Mouse (Mus musculus) CH12.LX (cell line): ENCODE measurements around the gene Lamc1. TPM values are rescaled to one million over a fixed set of nuclear protein-coding genes. Genes with fewer than 3 reads are reported as not detected.

ENCODE experiments used
- DNase-seq: peaks from one replicate; pipeline ENCODE4 v3.0.0-alpha.2; 2013; ENCODE audit errors: extremely low read depth
- H3K27ac ChIP-seq: 2 replicates; pipeline ENCODE4 v1.5.1; 2012; ENCODE audit warnings: low read depth, mild to moderate bottlenecking, control low read depth, moderate library complexity; ENCODE audit not compliant: insufficient read depth
- H3K27me3 ChIP-seq: replicated peaks from 2 replicates; pipeline ENCODE3; 2012; ENCODE audit warnings: inconsistent platforms
- H3K36me3 ChIP-seq, 2 experiments: replicated peaks in 1 of 2; 2 replicates each; pipeline versions ENCODE3 to v1.6.1; 2012; ENCODE audit warnings: inconsistent platforms in 1 of 2, low read length in 1 of 2, mild to moderate bottlenecking in 1 of 2, mixed read lengths in 1 of 2, moderate library complexity in 1 of 2; ENCODE audit not compliant: control insufficient read depth in 1 of 2, insufficient read depth in 1 of 2
- H3K4me1 ChIP-seq, 2 experiments: 2 replicates each; pipeline ENCODE4 v1.6.1; 2012; ENCODE audit warnings: inconsistent platforms in 1 of 2, moderate library complexity in 1 of 2; ENCODE audit not compliant: insufficient read depth in 2 of 2, control insufficient read depth in 1 of 2
- H3K4me2 ChIP-seq: 2 replicates; pipeline ENCODE4 v1.6.1; 2012; ENCODE audit warnings: low read depth, mild to moderate bottlenecking, control low read depth; ENCODE audit not compliant: poor library complexity, insufficient read depth, severe bottlenecking
- H3K4me3 ChIP-seq, 3 experiments: fragments of 150-350 bp in 1 of 3; sonication (generic) in 1 of 3; replicated peaks in 1 of 3; 2 replicates each; pipeline versions ENCODE3 to v1.5.1; 2011 to 2012; ENCODE audit warnings: low read depth in 2 of 3, low read length in 2 of 3, mild to moderate bottlenecking in 2 of 3, moderate library complexity in 2 of 3, control low read depth in 1 of 3, improper control_type of control experiment in 1 of 3, inconsistent platforms in 1 of 3, mixed read lengths in 1 of 3; ENCODE audit not compliant: poor library complexity in 1 of 3
- H3K79me2 ChIP-seq: replicated peaks from 2 replicates; pipeline ENCODE4 v1.6.1; 2012; ENCODE audit warnings: mild to moderate bottlenecking, moderate library complexity; ENCODE audit not compliant: control insufficient read depth, poor library complexity, insufficient read depth, severe bottlenecking; ENCODE audit errors: extremely low read depth
- H3K9ac ChIP-seq: 2 replicates; pipeline ENCODE4 v1.6.1; 2012; ENCODE audit warnings: low read depth, mild to moderate bottlenecking, control low read depth, moderate library complexity; ENCODE audit not compliant: insufficient read depth
- H3K9me3 ChIP-seq: replicated peaks from 2 replicates; pipeline ENCODE3; 2012; ENCODE audit warnings: low read length, inconsistent platforms, mixed read lengths
- CTCF ChIP-seq, 2 experiments: IDR thresholded peaks in 1 of 2; conservative IDR thresholded peaks in 1 of 2; 2 replicates each; pipeline ENCODE4 v1.5.1; 2011 to 2012; ENCODE audit warnings: low read depth in 2 of 2, low read length in 2 of 2, improper control_type of control experiment in 1 of 2, inconsistent platforms in 1 of 2, mild to moderate bottlenecking in 1 of 2, moderate library complexity in 1 of 2
- ETS1 ChIP-seq: conservative IDR thresholded peaks from 2 replicates; pipeline ENCODE4 v1.6.1; 2012; ENCODE audit warnings: low read depth, mild to moderate bottlenecking, inconsistent platforms, low read length, improper control_type of control experiment, moderate library complexity
- HCFC1 ChIP-seq: IDR thresholded peaks from 2 replicates; pipeline ENCODE4 v1.6.1; 2012; ENCODE audit warnings: low read depth, mild to moderate bottlenecking, inconsistent platforms, low read length, improper control_type of control experiment
- JUND ChIP-seq: conservative IDR thresholded peaks from 2 replicates; pipeline ENCODE4 v1.6.1; 2011; ENCODE audit warnings: low read depth, low read length, improper control_type of control experiment
- KAT2A ChIP-seq: IDR thresholded peaks from 2 replicates; pipeline ENCODE4 v1.6.1; 2012; ENCODE audit warnings: low read length, improper control_type of control experiment, inconsistent platforms; ENCODE audit not compliant: insufficient replicate concordance
- MAFK ChIP-seq: IDR thresholded peaks from 2 replicates; pipeline ENCODE4 v1.6.1; 2011; ENCODE audit warnings: low read length, improper control_type of control experiment; ENCODE audit not compliant: insufficient replicate concordance
- MAX ChIP-seq: IDR thresholded peaks from 2 replicates; pipeline ENCODE4 v1.6.1; 2011; ENCODE audit warnings: low read length, improper control_type of control experiment
- MEF2A ChIP-seq: IDR thresholded peaks from 2 replicates; pipeline ENCODE4 v1.6.1; 2014; ENCODE audit warnings: low read depth, mild to moderate bottlenecking, inconsistent platforms, low read length, improper control_type of control experiment, borderline replicate concordance
- NRF1 ChIP-seq: IDR thresholded peaks from 2 replicates; pipeline ENCODE4 v1.6.1; 2014; ENCODE audit warnings: low read depth, mild to moderate bottlenecking, inconsistent platforms, low read length, improper control_type of control experiment, moderate library complexity
- POLR2A ChIP-seq: IDR thresholded peaks from 2 replicates; pipeline ENCODE4 v1.6.1; 2011; ENCODE audit warnings: low read depth, mild to moderate bottlenecking, improper control_type of control experiment, low read length
- RCOR1 ChIP-seq: conservative IDR thresholded peaks from 2 replicates; pipeline ENCODE4 v1.6.1; 2012; ENCODE audit warnings: low read depth, mild to moderate bottlenecking, inconsistent platforms, low read length, improper control_type of control experiment
- SIN3A ChIP-seq: IDR thresholded peaks from 2 replicates; pipeline ENCODE4 v1.6.1; 2012; ENCODE audit warnings: low read length, improper control_type of control experiment, inconsistent platforms
- SMC3 ChIP-seq: IDR thresholded peaks from 2 replicates; pipeline ENCODE4 v1.6.1; 2011; ENCODE audit warnings: low read depth, low read length, improper control_type of control experiment
- TBP ChIP-seq: conservative IDR thresholded peaks from 2 replicates; pipeline ENCODE4 v1.6.1; 2011; ENCODE audit warnings: low read depth, low read length, improper control_type of control experiment
- TCF12 ChIP-seq: IDR thresholded peaks from 2 replicates; pipeline ENCODE4 v1.6.1; 2014; ENCODE audit warnings: low read depth, mild to moderate bottlenecking, inconsistent platforms, low read length, improper control_type of control experiment
- UBTF ChIP-seq: IDR thresholded peaks from 2 replicates; pipeline ENCODE4 v1.6.1; 2012; ENCODE audit warnings: low read depth, mild to moderate bottlenecking, inconsistent platforms, low read length, improper control_type of control experiment, moderate library complexity
- ZKSCAN1 ChIP-seq: IDR thresholded peaks from 2 replicates; pipeline ENCODE4 v1.6.1; 2012; ENCODE audit warnings: low read depth, inconsistent platforms, low read length, improper control_type of control experiment, borderline replicate concordance
- dilution Hi-C: fragments of 300-500 bp; cut with MboI; formaldehyde crosslinking; loops from 2 replicates; pipeline ENCODE4 v1.14.3; 2020; ENCODE audit warnings: low sequenced_read_pairs; ENCODE audit not compliant: extremely low pct_unique_long_range_greater_than_20kb, extremely low pct_ligation_motif_present
- in situ Hi-C: fragments of 300-500 bp; cut with MboI; formaldehyde crosslinking; loops from 3 replicates; pipeline ENCODE4 v1.14.3; 2019; ENCODE audit warnings: low sequenced_read_pairs, low pct_ligation_motif_present, low pct_unique_long_range_greater_than_20kb, mixed read lengths
- polyA plus RNA-seq: library from polyadenylated mRNA; unstranded; fragments of >175 nt; gene quantifications from 2 replicates; pipeline ENCODE4 v1.2.1, GENCODE M21; 2012; ENCODE audit warnings: low read depth; ENCODE audit not compliant: insufficient read length
- total RNA-seq, 2 experiments: library from RNA; depleted of rRNA; stranded (reverse); fragments of 300-350 nt in 1 of 2; fragments of >200 nt in 1 of 2; gene quantifications; 2 replicates each; pipeline ENCODE4 v1.2.3; 2012 to 2014

Gene Lamc1
- total and polyA plus RNA-seq, 3 experiments, result 5.7 to 16.7 (median 10.5) TPM

DNA sequence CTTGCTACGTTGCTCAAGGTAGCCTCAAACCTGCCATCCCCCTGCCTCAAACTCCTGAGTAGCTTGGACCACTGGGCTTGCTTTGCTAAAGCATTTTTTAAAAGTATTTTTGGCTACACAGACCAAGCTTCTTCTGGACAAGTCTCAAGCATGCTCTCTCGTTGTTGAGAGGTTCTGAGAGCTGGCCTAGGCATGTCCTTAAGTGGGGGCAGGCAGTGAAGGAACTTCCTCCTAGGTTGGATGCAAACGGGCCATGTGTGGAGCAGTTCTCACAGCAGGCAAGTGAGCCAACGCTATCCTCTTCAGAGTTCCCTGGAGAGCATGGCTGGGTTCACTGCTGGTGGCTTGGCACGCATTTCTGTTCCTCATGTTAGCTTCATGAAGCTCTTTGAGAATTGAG, 34.5 kb upstream of the Lamc1 start:
- in situ Hi-C loops, result no loop called here
- dilution Hi-C loops, result no loop called here

GRCm38 (mm10) chr1:153361926-153362325, 29.3 kb upstream of the Lamc1 start:
- Histone ChIP-seq H3K79me2 (no peaks in the 10 kb centered on the region), H3K9me3 (peaks cover 2% of the 10 kb centered on the region), H3K27me3 (no peaks in the 10 kb centered on the region), H3K4me1 (peaks cover 2 to 3% of the 10 kb centered on the region in 2 experiments; a peak in 3 of 4 replicates), H3K4me2 (no peak overlapping the region), H3K27ac (no peak overlapping the region), H3K4me3 (no peak overlapping the region), H3K9ac (no peak overlapping the region), H3K36me3 (no peaks in the 10 kb centered on the region)
- no peak for DNase-seq
- dilution Hi-C loops, result no loop called here
- TF ChIP-seq HCFC1 (no peak), JUND (no peak), SMC3 (no peak), MAX (no peak), RCOR1 (no peak), TBP (no peak), KAT2A (no peak), SIN3A (no peak), UBTF (no peak), ZKSCAN1 (no peak), POLR2A (no peak), MAFK (no peak), CTCF (conservative IDR thresholded peaks at IDR 0.05 in 1 of 2, IDR thresholded peaks at IDR 0.05 in 1 of 2; ENCODE audit: low read depth in 2 of 2, low read length in 2 of 2) (no peak), MEF2A (no peak), ETS1 (no peak), NRF1 (no peak)
- in situ Hi-C loops, result no loop called here

More for the DNA sequence above, 34.5 kb upstream of the Lamc1 start:
- Histone ChIP-seq H3K4me3 (no peak overlapping the region), H3K27me3 (no peaks in the 10 kb centered on the region), H3K27ac (no peak overlapping the region), H3K4me2 (no peak overlapping the region), H3K79me2 (no peaks in the 10 kb centered on the region), H3K4me1 (peaks cover 8 to 13% of the 10 kb centered on the region in 2 experiments; a peak in 3 of 4 replicates), H3K36me3 (no peaks in the 10 kb centered on the region), H3K9ac (no peak overlapping the region), H3K9me3 (peaks cover 2% of the 10 kb centered on the region)
- peak; percentile 31; the same call in 1 of the 2 replicates for TF ChIP-seq MEF2A
- 0 out of 2 replicates have a peak, but pooled peaks have one; percentile 29 for TF ChIP-seq MAX
- TF ChIP-seq TCF12, result peak; percentile 20; the same call in 1 of the 2 replicates
- TF ChIP-seq SIN3A, result no peak
- peak; percentile 25 for DNase-seq
